Mouse (Mus musculus): ENCODE results near the gene Casp2.

The Casp2 gene

DNA sequence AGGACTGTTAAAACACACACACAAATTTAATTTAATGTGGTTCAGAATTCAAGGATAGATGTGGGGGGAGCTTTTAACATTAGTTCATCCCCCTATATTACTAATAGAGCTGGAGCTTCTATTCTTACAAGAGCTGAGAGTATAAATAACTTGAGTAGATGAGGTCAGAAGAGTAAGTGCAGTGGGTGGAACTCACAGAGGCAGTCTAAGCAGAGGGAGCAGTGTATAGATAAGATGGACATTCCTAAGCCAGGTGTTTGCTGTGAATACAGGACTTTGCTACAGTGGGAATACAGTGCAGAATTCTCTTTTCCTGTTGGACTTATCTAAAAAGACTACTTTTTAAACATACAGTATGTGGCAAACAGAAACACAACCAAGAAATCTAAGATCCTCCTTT is 6.0 kb downstream of the Casp2 start:
- in situ Hi-C loops (cut with MboI, MseI), result loop anchor here (25.0 kb wide), 1 partner anchor 1159 kb away; no protein-coding TSS in a partner anchor

DNA sequence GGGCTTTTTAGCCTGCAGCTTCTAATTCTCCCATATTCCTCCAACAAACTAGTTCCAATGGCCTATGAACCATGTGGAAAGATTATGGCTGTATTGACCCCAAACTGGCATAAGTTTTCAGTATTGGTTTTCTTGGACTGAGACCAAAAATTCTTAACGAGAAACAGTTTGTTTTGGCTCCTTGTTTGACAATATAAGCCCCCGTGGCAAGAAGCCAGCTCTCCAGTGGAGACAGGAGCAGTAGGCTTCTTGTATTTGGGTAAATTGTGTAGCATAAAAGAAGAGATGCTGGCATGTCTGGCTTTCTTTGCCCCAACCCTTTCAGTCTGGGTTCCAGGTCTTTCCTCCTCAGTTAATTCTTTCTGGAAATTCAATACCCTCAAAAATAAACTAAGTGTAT is 11.4 kb downstream of the Casp2 start:
- in situ Hi-C loops (cut with MboI, MseI), result no loop called here

DNA sequence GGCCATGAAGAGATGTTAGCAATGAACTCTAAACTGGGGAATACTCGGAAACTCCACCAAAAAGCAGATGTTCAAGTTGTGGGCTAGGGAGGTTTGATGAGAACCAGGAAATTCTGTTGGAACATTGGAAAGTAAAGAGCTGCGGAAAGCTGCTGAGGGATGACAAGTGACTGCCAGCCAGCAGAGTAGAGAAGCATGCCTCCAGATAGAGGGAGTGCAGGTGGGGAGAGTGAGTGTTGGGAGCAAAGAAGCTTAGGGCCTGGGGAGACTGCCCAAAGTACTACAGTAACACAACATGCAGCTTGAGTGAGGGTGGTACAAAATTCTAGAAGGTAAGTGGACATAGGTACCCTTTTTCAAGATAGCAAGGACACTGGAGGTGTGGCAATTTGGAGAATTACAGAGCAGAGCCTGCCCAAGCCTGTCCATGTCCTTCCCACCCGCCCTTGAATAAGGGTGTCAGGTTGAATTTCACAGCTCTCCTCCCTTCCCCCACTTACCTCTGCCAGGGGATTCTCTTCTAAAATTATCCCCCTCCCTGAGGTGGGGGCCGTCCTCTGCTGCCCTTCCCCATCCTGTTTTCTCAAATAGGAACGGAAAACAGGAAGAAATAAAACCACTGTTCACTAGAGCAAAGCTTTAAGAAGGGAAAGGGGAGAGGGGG is 18.2 kb downstream of the Casp2 start:
- in situ Hi-C loops (cut with MboI, MseI), result no loop called here

DNA sequence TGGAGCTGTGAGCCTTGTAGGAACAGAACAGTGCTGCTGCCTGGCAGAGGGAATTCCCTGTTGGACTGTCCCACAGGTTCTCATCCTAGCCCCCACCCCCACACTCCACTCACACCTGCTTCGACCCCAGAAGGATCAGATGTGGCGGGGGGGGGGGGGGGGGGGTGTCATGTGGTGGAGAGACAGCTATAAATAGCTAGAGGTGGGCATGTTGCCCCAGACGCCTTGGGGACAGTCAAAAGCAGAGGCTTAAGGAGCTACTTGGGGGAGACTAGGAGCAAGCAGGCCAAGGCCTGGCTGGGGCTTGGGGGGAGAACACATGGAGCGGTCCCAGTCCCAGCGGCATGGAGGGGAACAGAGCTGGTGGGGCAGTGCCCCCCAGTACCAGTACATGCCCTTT is 21.7 kb downstream of the Casp2 start, which contains the start of gene Clcn1:
Gene Clcn1, plus strand, starts transcription at position 238 of the 400 bp plus-strand sequence.
- in situ Hi-C loops (cut with MboI, MseI), result no loop called here

DNA sequence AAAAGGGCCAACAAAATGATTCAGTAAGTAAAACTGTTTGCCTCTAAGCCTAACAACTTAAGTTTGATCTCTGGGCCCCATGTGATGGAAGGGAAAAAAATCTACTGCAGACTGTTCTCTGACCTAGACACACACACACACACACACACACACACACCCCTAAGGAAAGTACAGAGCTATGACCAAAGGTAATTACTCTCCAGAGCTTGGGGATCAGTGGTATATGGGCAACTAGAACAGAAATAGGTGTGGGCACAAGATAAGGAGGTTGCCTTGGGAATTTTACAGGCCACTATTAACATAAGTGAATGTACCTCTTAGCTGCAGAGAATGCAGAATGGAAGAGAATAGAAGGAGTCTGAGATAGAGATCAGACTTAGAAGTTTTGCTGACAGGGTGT is 22.8 kb downstream of the Casp2 start:
- in situ Hi-C loops (cut with MboI, MseI), result no loop called here

DNA sequence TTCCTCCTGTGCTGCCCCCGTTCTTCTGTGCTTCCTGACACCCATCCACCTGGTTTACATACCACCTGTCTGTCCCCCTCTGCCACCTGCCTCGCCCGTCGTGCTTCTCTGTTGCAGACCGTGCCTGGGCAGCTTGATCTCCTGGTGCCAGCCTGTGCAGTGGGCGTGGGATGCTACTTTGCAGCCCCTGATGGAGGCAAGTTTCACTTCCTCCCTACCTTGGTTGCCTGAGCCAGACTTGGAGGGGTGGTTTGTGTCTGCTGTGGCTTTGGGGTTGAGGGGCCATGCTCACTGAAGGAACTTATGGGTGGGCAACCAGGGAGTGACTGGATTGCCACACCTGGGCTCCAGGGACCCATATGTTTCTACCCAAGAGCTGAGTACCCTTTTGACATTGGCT is 28.5 kb downstream of the Casp2 start:
- in situ Hi-C loops (cut with MboI, MseI), result no loop called here

DNA sequence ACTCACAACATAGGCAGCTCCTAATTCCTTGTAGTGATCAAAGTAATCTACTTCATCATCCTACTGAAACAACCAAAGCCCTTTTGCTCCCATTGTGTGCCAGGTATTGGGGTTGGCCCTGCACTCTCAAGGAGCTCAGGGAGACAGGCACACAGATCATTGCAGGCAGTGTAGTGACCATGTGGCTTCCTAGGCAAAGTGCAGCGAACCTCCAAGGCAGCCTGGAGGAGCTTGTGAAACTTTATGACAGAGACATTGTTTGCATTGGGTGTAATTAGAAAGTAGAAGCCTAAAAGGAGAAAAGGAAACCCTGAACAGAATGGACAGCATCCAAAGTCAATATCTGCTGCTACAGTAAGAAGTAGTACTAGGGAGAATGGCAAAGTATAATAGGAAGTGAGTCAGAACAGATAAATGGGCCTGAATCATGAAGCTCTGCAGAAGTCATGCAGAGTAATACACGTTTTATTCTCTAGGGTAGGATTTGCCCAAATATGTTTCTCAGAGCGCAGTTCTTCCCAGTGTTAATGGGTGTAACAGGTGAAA is 30.8 kb downstream of the Casp2 start:
- in situ Hi-C loops (cut with MboI, MseI), result no loop called here

DNA sequence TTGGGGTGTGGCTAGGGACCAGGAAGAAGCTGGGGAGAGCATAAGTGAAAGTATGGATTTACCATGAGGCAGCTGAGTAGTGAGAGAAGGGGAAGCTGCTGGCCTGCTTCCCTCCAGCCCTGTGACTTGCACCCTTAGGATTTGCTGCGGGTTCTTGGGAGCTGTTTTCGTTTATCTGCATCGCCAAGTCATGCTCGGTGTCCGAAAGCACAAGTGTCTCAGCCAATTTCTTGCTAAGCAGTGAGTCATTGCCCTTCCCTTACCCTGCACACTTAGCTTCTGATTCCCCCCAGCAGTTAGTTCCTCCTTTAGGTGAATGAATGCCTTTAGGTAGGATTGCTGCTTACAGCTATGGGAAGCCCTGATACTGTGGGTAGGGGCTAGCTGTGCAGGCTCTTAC is 34.6 kb downstream of the Casp2 start:
- in situ Hi-C loops (cut with MboI, MseI), result no loop called here

DNA sequence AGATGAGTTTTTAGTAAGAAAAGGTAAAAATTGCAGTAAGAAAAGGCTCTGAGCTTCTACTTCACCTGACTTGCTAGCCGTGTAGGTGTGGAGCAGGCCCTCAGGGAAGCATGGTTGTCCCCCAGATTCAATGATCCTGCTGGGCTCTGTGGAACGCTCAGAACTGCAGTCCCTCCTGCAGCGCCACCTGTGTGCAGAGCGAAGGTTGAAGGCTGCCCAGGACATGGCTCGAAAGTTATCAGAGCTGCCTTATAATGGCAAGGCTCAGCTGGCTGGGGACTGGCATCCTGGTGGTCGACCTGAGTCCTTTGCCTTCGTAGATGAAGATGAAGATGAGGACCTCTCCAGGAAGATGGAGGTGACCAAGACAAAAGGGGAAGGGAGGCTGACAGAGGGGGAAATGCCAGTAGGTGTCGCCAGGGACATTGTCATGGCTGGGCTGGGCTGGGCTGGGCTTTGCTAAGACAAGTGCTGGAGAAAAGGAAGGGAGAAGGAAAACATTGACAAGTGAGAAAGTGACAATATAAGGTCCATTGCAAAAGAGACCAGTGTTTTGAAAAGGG is 45.1 kb downstream of the Casp2 start:
- in situ Hi-C loops (cut with MboI, MseI), result loop anchor here in 1 of 2 experiments (10.0 kb wide), 1 partner anchor 275 kb away; no protein-coding TSS in a partner anchor

DNA sequence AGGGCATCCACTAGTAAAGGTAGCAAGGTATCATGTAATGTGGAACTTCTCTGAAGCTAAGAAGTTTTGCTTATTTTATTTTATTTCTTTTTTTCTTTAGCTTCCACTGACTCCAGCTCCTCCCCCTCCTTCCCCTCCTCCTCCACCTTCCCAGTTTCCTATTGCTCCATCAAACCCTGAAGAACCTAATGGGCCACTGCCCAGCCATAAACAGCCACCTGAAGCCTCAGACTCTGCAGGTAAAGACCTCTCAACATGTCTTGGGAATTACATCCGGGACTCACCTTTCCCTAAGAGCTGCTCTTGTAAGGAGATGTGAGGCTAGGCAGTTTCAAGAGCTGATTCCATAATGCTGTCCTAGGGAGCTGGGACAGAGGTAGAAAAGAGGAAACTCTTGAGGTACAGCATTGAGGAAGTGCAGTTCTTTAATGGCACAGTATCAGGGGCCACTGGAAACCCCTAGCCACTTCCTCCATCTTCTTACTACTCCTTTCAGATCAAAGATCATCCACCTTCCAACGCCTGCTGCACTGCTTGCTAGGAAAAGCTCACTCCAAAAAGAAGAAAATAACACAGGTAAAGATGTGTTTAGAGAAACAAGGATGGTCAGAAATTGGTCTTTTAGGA is 45.8 kb downstream of the Casp2 start:
- in situ Hi-C loops (cut with MboI, MseI), result no loop called here

DNA sequence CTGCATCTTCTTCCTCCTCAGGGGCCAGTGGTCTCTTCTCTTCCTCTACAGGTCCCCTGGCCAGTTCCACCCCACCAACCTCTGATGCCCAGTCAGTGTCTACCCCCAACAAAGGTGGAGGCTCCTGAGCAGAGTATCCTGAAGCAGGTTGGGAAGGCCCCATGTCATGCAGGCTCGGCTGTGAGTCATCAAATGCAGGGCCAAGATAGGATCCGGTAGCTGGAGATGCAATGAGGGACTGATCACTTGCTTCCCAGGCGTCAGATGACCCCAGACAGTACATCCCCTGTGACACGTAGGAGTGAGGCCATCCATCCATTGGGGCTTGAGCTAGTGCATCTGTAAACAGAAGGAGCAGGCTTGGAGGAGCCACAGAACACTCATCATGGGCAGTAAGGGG is 53.5 kb downstream of the Casp2 start:
- in situ Hi-C loops (cut with MboI, MseI), result no loop called here

DNA sequence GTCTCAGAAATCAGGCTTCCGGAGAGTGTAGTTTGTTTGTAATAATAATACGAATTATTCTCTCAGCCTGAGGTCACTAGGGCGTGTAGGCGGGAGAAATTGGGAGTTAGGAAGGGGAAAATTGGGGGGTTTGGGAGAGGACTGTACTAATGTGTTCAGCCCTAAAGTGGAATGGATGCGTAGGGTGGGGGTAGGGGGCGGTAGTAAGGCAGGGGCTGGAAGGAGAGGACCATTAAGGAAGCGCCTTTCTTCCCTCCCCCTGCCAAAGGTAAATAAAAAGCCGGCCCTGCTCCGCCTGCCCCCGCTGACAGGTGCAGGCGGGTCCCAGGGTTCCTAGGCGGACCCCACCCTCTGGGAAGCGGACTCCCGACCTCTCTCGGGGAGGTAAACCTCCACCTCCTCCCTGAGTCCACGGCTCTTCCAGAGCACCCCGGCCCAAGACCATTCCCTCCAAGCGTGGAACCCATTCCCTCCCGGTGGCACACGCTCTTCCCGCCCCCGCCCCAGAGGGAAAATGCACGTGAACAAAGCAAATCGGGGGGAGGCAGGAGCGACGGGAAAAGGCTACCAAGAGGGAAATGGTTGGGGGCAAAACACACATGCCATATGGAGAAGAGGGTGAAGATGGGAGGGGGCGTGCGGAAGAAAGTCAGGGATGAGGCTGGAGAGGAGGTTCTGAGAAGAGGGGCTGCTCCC is 58.7 kb downstream of the Casp2 start:
- in situ Hi-C loops (cut with MboI, MseI), result loop anchor here (5.0 to 10.0 kb wide), 2 partner anchors 59 to 96 kb away; partner anchors contain the start of genes Casp2 (in 1 of the 2) and Tmem139 (in 1 of the 2)

DNA sequence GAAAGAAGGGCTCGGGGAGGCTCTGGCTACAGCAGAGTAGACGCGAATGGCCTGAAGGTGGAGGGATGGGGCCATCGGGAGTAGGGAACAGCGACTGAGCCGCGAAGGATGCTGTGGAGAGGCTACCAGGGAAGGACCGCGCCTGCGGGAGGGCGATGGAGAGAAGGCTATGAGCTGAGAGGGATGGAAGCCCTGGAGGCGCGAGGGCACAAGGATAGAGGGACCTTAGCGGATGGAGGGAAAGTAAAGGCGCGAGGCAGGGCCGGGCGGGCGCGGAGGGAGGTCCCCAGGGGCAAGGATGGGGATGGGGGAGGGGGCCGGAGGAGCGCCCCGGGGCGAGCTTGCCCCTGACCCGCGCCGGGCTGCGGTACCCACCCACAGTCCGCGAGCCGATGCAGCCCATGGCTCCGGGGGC is 59.3 kb downstream of the Casp2 start:
- in situ Hi-C loops (cut with MboI, MseI), result loop anchor here (5.0 to 10.0 kb wide), 2 partner anchors 59 to 97 kb away; partner anchors contain the start of genes Casp2 (in 1 of the 2) and Tmem139 (in 1 of the 2)

DNA sequence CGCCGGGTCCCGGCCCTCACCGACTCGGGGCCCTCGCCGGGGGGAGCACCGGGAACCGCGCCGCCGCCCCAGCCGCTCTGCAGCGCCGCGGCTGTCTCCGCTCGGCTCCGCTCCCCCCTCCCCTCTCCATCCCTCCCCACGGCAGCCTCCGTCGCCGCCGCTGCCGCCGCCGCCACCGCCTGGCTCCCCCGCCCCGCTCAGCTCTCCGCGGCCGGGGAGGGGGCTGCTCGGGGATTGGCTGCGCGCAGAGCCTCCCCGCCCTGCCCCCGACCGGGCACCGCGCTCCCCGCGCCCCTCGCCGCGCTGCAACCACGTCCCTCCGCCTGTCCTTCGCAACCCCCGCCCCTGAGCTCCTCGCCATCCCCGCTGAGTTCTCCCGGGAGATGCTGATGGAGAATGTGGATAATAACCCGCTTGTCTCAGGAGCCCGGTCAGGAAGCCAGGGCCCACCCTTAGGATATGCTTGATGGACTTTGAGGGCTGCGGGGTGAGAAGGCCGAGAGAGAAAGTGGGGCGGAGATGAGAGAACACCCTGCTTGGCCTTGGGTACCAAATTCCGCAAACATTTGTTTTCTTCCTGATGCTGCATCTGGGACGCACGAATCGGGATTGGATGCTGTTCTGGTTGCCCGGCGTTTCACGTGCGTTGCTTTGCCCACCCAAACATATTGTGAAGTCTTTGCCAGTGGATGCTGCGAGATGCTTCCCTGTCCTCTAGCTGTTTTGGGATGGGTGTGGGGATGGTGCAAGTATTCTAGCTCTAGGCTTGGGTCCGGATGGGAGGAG is 59.9 kb downstream of the Casp2 start, which contains the start of gene Fam131b:
Gene Fam131b, minus strand, starts transcription at position 162 of the 786 bp plus-strand sequence.
- in situ Hi-C loops (cut with MboI, MseI), result loop anchor here (5.0 to 10.0 kb wide), 3 partner anchors 57 to 97 kb away; partner anchors contain the start of genes Casp2 (in 1 of the 2) and Tmem139 (in 1 of the 2)

DNA sequence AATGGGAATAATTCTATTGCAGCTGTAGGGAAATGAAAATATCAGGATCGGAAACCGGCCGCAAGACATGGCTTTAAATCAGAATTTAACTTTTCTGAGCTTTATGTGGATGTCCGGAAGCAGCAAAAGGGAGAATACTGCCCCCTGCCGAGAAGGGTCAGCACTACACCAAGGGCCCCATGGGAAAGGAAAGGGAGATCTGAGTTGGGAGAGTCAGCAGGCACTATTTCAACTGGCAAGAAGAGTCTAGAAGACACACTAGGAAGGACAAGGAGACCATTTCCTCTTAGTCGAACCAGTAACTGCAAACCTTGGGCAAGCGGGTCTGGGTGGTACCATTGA is 60.5 kb downstream of the Casp2 start:
- in situ Hi-C loops (cut with MboI, MseI), result loop anchor here (5.0 to 10.0 kb wide), 2 partner anchors 58 to 60 kb away; partner anchors contain the start of genes Casp2 (in 1 of the 2) and Tmem139 (in 1 of the 2)

DNA sequence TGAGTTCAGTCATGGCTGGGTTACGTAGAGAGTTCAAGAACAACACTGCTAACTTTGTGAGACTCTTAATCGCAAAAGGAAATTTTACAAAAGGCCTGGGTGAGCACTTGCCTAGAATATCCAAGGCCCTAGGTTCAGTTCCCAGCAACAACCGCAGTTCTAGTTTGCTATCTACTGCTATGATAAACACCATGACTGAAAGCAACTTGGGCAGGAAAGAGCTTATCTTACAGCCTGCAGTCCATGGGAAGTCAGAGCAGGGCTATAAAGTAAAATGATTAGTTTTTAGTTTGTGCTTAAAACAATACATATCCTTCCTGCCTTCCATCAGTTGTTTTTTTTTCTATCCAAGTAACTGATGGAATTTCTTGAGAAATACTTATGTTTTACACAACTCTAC is 61.7 kb downstream of the Casp2 start:
- in situ Hi-C loops (cut with MboI, MseI), result loop anchor here (5.0 to 10.0 kb wide), 2 partner anchors 59 to 62 kb away; partner anchors contain the start of genes Casp2 (in 1 of the 2) and Tmem139 (in 1 of the 2)

DNA sequence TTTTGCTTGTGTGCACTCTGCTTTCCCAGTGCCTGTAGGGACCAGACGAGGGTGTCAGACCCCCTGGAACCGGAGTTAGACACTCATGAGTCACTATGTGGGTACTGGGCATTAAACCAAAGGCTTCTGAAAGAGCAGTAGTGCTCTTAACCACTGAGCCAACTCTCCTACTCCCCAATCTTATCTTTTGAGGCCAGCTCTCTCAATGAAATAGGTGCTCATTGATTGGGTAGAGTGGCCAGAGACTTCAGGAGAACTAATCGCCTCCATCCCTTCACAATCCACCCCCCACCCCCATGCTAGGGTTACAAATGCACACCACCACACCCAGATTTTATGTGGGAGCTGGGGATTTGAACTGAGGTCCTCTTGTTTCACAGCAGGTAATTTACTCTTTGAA is 64.0 kb downstream of the Casp2 start:
- in situ Hi-C loops (cut with MboI, MseI), result loop anchor here (5.0 to 10.0 kb wide), 2 partner anchors 61 to 64 kb away; partner anchors contain the start of genes Casp2 (in 1 of the 2) and Tmem139 (in 1 of the 2)

DNA sequence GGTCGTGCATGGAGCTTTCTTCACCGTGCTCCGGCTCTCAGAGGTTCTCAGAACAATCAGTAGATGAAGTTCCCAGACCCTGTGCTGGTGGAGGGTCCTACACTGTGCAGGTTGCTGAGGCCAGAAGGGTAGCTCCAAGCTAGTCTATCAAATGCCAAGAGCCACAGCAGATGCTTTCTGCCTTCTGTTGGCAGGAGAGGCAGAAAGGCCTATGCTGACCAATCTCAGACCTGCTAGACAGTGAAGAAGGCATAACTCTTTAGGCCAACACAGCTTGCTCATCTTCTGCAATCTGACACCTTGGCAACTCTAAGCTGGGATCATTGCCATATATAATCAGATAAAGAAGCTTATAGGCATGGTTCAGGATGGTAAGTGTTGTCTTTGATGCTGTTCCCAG is 65.4 kb downstream of the Casp2 start:
- in situ Hi-C loops (cut with MboI, MseI), result no loop called here

DNA sequence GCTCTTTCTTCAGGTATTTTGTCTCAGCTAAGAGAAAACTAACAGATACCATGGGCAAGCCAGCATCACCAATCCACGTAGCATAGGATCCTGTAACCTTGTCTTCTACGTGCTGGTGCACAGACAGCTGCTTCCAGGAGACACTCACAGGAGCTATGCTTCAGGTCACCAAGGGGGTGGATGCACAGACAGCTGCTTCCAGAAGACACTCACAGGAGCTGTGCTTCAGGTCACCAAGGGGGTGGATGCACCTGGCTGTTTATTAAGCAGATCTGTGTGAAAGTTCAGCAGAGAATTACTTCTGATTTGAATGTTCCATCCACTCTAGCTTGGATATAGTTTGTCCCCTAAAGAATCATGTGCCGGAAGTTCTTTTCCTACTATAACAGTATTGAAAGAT is 66.2 kb downstream of the Casp2 start:
- in situ Hi-C loops (cut with MboI, MseI), result no loop called here
